Mouse (Mus musculus): ENCODE data around the gene Elf2. TPM values are rescaled to one million over a fixed set of nuclear protein-coding genes. Genes with fewer than 3 reads are reported as not detected.
"Not testable (repeated sequence)": the region's sequence is repeated elsewhere in the genome, so short reads cannot be mapped to it uniquely, and the experiment has no call there.

The Elf2 gene
- polyA plus RNA-seq, 1 experiment from 2014 or later = 30.0 TPM

DNA sequence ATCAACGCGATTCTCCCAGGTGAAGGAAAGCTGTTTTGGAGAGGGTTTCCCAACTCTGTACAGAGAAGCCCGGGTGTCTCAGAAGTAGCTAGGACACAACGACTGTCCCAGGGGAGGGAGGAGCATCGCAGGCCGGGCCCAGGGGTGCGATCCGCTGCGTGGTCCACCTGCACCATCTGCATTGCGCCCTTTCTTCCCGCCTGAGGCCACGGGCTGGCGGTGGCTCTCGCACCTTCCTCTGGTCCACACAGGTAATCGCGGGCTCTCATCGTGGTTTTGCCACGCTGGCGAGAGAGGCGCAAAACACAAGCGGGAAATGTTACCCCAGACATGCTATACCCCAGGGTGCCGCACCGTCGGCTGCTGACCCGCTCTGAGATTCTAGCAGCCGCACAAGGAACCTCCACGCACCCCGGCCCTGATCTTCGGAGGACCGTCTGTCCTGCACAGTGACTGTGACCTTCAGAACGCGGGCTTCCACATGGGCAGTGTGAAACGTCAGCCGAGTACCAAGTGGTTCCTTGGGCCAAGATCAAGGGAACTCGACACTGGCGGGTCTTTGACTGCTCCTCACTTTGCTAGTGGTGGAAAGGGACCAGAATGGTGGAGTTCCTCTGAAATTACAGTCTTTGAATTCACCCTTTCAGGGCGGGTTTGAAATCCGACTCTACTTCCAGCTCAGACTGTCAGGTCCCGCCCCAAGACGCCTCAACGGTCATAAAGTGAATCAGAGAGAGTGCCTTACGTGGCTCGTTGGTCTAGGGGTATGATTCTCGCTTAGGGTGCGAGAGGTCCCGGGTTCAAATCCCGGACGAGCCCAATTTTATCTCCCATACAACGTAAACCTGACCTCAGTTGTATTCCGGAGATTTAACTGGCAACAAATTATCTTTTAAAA lies 18.4 kb upstream of the Elf2 start:
- H3K27me3 ChIP-seq (replicated peaks) = peaks cover 29% of the 10 kb centered on the region

GRCm38 (mm10) chr3:51358181-51358580 lies 17.7 kb upstream of the Elf2 start:
- no peak overlapping the region for H3K9ac ChIP-seq (replicated peaks)
- no peak overlapping the region for H3K27ac ChIP-seq (replicated peaks)
- peak overlapping the region; percentile 73 for H3K4me2 ChIP-seq
- H3K4me3 ChIP-seq (replicated peaks) = peak overlapping the region; percentile 51
- ATAC-seq (ENCODE audit: low FRiP score) = peak; percentile 70; the same call in 1 of the 2 replicates
- H3K27me3 ChIP-seq (replicated peaks) = peaks cover 25% of the 10 kb centered on the region
- no peaks in the 10 kb centered on the region for H3K9me3 ChIP-seq (replicated peaks)
- H3K36me3 ChIP-seq = no peaks in the 10 kb centered on the region
- peaks cover 12% of the 10 kb centered on the region for H3K4me1 ChIP-seq
- 1% methylated on average over 15 of the region's 15 CpGs for WGBS

More for the DNA sequence above, 18.4 kb upstream of the Elf2 start:
- H3K4me3 ChIP-seq (replicated peaks) = peak overlapping the region; percentile 51
- no peaks in the 10 kb centered on the region for H3K36me3 ChIP-seq
- H3K9me3 ChIP-seq (replicated peaks) = no peaks in the 10 kb centered on the region
- H3K9ac ChIP-seq (replicated peaks) = peak overlapping the region; percentile 48
- under 1% methylated on average over 50 of the region's 50 CpGs for WGBS
- H3K4me2 ChIP-seq = peak overlapping the region; percentile 73
- H3K4me1 ChIP-seq = peaks cover 12% of the 10 kb centered on the region
- ATAC-seq (ENCODE audit: low FRiP score) = peak; percentile 73
- H3K27ac ChIP-seq (replicated peaks) = no peak overlapping the region

DNA sequence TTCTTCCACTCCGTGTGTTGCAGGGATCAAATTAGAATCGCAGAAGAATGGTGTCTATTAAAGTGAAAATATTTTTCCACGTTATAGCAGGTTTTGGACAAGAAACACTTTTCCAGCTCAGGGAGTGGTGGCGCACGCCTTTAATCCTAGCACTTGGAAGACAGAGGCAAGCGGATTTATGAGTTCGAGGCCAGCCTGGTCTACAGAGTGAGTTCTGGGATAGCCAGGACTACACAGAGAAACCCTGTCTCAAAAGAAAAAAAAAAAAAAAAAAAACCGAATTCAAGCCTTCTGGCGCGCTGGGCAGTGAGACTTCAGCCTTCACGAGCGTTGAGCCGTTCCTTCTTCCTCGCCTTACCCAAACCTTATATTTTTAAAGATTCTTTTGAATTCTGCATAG lies 17.2 kb upstream of the Elf2 start:
- ATAC-seq (ENCODE audit: low FRiP score) = no peak
- no peak overlapping the region for H3K27ac ChIP-seq (replicated peaks)
- peak overlapping the region; percentile 51 for H3K4me3 ChIP-seq (replicated peaks)
- no peak overlapping the region for H3K9ac ChIP-seq (replicated peaks)
- H3K4me1 ChIP-seq = peaks cover 12% of the 10 kb centered on the region
- H3K27me3 ChIP-seq (replicated peaks) = peaks cover 25% of the 10 kb centered on the region
- H3K9me3 ChIP-seq (replicated peaks) = no peaks in the 10 kb centered on the region
- 12% methylated on average over 14 of the region's 14 CpGs for WGBS
- no peaks in the 10 kb centered on the region for H3K36me3 ChIP-seq
- peak overlapping the region; percentile 73 for H3K4me2 ChIP-seq

DNA sequence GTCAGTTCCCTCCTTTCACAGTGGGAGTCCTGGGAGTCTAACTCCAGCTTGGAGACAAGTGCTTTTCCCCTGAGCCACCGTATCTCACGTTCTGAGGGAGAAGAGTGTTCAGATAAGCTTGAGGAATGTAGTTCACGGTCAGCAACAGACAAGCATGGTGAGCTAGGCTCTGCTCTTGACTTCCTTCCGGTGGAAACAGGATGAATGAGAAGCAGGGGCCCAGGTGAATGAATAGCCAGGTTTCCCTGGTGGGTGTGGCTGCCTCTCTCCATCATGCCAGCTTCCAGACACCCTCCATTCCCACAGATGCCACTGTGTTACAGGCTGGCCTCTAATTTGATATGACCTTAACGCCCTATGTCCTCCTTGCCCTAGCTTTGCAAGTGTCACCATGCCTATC lies 16.6 kb upstream of the Elf2 start:
- H3K9ac ChIP-seq (replicated peaks) = no peak overlapping the region

DNA sequence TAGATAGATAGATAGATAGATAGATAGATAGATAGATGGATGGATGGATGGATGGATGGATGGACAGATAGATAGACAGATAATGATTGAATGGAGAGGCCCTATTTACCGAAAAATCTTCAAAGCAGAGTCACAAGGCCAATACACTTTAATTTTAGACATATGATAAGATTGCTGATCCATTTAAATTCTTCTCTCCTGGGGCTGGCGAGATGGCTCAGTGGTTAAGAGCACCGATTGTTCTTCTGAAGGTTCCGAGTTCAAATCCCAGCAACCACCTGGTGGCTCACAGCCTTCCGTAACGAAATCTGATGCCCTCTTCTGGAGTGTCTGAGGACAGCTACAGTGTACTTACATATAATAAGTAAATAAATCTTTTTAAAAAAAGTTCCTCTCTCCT lies 14.5 kb upstream of the Elf2 start:
- not testable (repeated sequence) for H3K9ac ChIP-seq (replicated peaks); H3K36me3 ChIP-seq; ATAC-seq (ENCODE audit: low FRiP score); H3K4me3 ChIP-seq (replicated peaks); H3K27ac ChIP-seq (replicated peaks); H3K9me3 ChIP-seq (replicated peaks); H3K4me2 ChIP-seq
- Histone ChIP-seq H3K27me3 (replicated peaks) (peaks cover 20% of the 10 kb centered on the region), H3K4me1 (peaks cover 12% of the 10 kb centered on the region)
- WGBS = 91% methylated on average over 6 of the region's 6 CpGs

More for the DNA sequence above, 16.6 kb upstream of the Elf2 start:
- H3K27me3 ChIP-seq (replicated peaks) = peaks cover 25% of the 10 kb centered on the region
- H3K27ac ChIP-seq (replicated peaks) = no peak overlapping the region
- no peak overlapping the region for H3K4me3 ChIP-seq (replicated peaks)
- peaks cover 12% of the 10 kb centered on the region for H3K4me1 ChIP-seq
- H3K36me3 ChIP-seq = no peaks in the 10 kb centered on the region
- no peaks in the 10 kb centered on the region for H3K9me3 ChIP-seq (replicated peaks)
- no peak for ATAC-seq (ENCODE audit: low FRiP score)
- H3K4me2 ChIP-seq = no peak overlapping the region
- 45% methylated on average over 5 of the region's 5 CpGs for WGBS

- Histone ChIP-seq H3K27ac (replicated peaks) (no peak overlapping the region), H3K36me3 (no peaks in the 10 kb centered on the region), H3K27me3 (replicated peaks) (peaks cover 12% of the 10 kb centered on the region), H3K9me3 (replicated peaks) (no peaks in the 10 kb centered on the region), H3K4me3 (replicated peaks) (no peak overlapping the region), H3K4me1 (peaks cover 10% of the 10 kb centered on the region), H3K9ac (replicated peaks) (no peak overlapping the region), H3K4me2 (no peak overlapping the region)
- whole genome bisulfite sequencing = 77% methylated on average over 3 of the region's 3 CpGs
- ATAC-seq (ENCODE audit: low FRiP score) = no peak
Observed at GRCm38 (mm10) chr3:51354034-51354427, 13.6 kb upstream of the Elf2 start.

DNA sequence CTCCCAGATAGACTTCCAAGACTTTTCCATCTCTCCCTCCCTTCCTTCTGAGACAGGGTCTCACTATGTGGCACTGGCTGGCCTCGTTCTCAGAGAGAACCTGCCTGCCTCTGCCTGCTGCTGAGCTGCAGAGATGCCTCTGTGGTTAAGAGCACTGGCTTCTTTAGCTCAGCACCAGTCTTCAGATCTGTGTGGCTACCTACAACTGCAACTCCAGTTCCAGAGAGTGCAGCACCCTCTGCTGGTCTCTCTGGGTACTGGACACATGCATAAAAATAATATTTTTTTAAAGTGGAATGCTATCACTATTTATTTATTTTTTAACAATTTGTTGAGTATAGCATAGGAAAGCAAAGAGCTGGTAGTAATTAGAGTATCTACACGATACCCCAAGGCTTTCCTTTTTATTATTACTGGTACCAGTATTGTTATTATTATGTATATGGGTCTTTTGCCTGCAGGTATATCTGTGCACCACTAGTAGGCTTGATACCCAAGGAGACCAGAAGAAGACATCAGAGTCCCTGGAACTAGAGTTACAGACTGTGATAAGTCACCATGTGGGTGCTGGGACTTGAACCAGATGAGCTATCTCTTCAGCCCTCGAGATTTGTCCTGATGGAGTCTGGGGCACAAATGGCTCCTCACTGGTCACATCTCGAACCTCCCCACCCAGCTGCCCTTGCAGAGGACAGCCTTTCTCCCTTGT lies 13.0 kb upstream of the Elf2 start:
- Histone ChIP-seq H3K4me1 (peaks cover 4% of the 10 kb centered on the region), H3K27ac (replicated peaks) (no peak overlapping the region), H3K4me2 (no peak overlapping the region), H3K27me3 (replicated peaks) (peaks cover 7% of the 10 kb centered on the region), H3K4me3 (replicated peaks) (no peak overlapping the region), H3K9me3 (replicated peaks) (no peaks in the 10 kb centered on the region), H3K36me3 (no peaks in the 10 kb centered on the region), H3K9ac (replicated peaks) (no peak overlapping the region)
- ATAC-seq (ENCODE audit: low FRiP score) = no peak
- 77% methylated on average over 4 of the region's 4 CpGs for WGBS

DNA sequence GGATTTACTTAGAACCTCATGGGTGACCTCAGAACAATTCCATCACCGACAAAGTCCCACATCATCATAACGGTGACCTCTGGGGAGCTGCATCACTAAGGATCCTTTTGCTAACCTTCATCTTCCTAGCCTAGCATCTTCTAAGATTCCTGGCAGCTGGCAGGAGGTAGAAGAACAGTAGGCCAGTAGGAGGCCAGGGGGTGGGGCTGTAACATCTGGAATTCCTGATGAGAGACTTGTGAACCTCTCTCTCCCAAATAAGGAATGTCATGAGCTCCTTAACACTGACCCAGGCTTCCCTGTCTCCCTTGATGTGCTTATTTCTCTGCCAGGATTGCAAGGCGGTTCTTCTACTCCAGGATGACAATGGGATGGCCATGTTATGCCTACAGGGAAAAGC lies 10.3 kb upstream of the Elf2 start:
- no peaks in the 10 kb centered on the region for H3K4me1 ChIP-seq
- H3K4me2 ChIP-seq = no peak overlapping the region
- no peaks in the 10 kb centered on the region for H3K9me3 ChIP-seq (replicated peaks)
- 37% methylated on average over 3 of the region's 3 CpGs for WGBS
- H3K4me3 ChIP-seq (replicated peaks) = no peak overlapping the region
- ATAC-seq (ENCODE audit: low FRiP score) = no peak
- H3K27me3 ChIP-seq (replicated peaks) = no peaks in the 10 kb centered on the region
- H3K27ac ChIP-seq (replicated peaks) = no peak overlapping the region
- no peak overlapping the region for H3K9ac ChIP-seq (replicated peaks)
- no peaks in the 10 kb centered on the region for H3K36me3 ChIP-seq

GRCm38 (mm10) chr3:51348646-51349238 lies 8.3 kb upstream of the Elf2 start:
- Histone ChIP-seq H3K27ac (replicated peaks) (no peak overlapping the region), H3K27me3 (replicated peaks) (no peaks in the 10 kb centered on the region), H3K4me2 (no peak overlapping the region), H3K36me3 (no peaks in the 10 kb centered on the region), H3K4me3 (replicated peaks) (no peak overlapping the region), H3K9me3 (replicated peaks) (no peaks in the 10 kb centered on the region), H3K4me1 (no peaks in the 10 kb centered on the region), H3K9ac (replicated peaks) (no peak overlapping the region)
- 30% methylated on average over 3 of the region's 3 CpGs for WGBS
- ATAC-seq (ENCODE audit: low FRiP score) = no peak

DNA sequence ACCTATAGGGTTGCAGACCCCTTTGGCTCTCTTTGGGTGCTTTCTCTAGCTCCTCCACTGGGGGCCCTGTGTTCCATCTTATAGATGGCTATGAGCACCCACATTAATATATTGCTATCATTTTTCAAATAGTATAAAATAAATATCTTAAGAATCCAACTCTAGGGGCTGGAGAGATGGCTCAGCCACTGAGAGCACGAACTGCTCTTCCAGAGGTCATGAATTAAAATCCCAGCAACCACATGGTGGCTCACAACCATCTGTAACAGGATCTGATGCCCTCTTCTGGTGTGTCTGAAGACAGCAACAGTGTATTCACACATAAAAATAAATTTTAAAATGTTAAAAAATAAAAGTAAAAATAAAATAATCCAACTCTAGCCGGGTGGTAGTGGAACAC lies 4.6 kb upstream of the Elf2 start:
- H3K27me3 ChIP-seq (replicated peaks); ATAC-seq (ENCODE audit: low FRiP score); H3K9ac ChIP-seq (replicated peaks); H3K4me2 ChIP-seq; H3K27ac ChIP-seq (replicated peaks); H3K4me1 ChIP-seq; H3K36me3 ChIP-seq; H3K4me3 ChIP-seq (replicated peaks); H3K9me3 ChIP-seq (replicated peaks): not testable (repeated sequence)
- 94% methylated on average over 2 of the region's 2 CpGs for WGBS

DNA sequence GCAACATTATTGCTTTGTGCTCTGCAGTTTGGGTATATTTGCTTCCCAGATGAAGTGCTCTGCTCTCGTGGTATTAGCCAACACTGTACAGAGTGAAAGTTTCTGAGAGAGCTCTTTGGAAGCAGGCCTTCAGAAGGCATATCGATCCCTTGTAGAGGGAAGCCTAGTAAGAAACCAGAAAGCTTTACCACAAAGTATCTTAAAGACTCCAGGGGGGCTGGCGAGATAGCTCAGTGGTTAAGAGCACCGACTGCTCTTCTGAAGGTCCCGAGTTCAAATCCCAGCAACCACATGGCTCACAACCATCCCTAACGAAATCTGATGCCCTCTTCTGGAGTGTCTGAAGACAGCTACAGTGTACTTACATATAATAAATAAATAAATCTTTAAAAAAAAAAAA lies 3.7 kb upstream of the Elf2 start:
- not testable (repeated sequence) for H3K9me3 ChIP-seq (replicated peaks); H3K27ac ChIP-seq (replicated peaks); H3K36me3 ChIP-seq; H3K4me2 ChIP-seq; H3K9ac ChIP-seq (replicated peaks); ATAC-seq (ENCODE audit: low FRiP score); H3K27me3 ChIP-seq (replicated peaks); H3K4me3 ChIP-seq (replicated peaks)
- peaks cover 12% of the 10 kb centered on the region for H3K4me1 ChIP-seq
- WGBS = 95% methylated on average over 6 of the region's 6 CpGs
